Mouse (Mus musculus) neural tube, embryonic 11.5 days (tissue): ENCODE data around the gene Psmc3. TPM values are rescaled to one million over a fixed set of nuclear protein-coding genes. Genes with fewer than 3 reads are reported as not detected.
"Not testable (repeated sequence)": the region's sequence is repeated elsewhere in the genome, so short reads cannot be mapped to it uniquely, and the experiment has no call there.

Experiments used
- ATAC-seq: fragments of 200-750 bp; cut with Nextera tagmentation; 2 replicates; pipeline ENCODE4 v1.8.0; 2017; ENCODE audit warnings: moderate number of reproducible peaks, mild to moderate bottlenecking, moderate TSS enrichment, moderate library complexity; ENCODE audit not compliant: insufficient read depth, low FRiP score, low TSS enrichment
- DNase-seq: peaks from one replicate; pipeline ENCODE4 v3.0.0-alpha.2; 2015; ENCODE audit warnings: low spot score
- H3K27ac ChIP-seq: fragments of 300-500 bp; sonication (generic); 2 replicates; pipeline ENCODE4 v1.5.1; 2014; ENCODE audit warnings: low read depth, mild to moderate bottlenecking, low read length
- H3K27me3 ChIP-seq: fragments of 300-500 bp; sonication (generic); 2 replicates; pipeline ENCODE4 v1.6.1; 2014; ENCODE audit warnings: mild to moderate bottlenecking, low read length, mixed read lengths; ENCODE audit not compliant: control insufficient read depth, insufficient read depth
- H3K36me3 ChIP-seq: fragments of 300-500 bp; sonication (generic); 2 replicates; pipeline ENCODE4 v1.6.1; 2014; ENCODE audit warnings: mild to moderate bottlenecking, low read length, moderate library complexity, mixed read lengths; ENCODE audit not compliant: control insufficient read depth, insufficient read depth
- H3K4me1 ChIP-seq: fragments of 300-500 bp; sonication (generic); 2 replicates; pipeline ENCODE4 v1.6.1; 2014; ENCODE audit warnings: low read length, mixed read lengths; ENCODE audit not compliant: control insufficient read depth, insufficient read depth
- H3K4me2 ChIP-seq: fragments of 300-500 bp; sonication (generic); 2 replicates; pipeline ENCODE4 v1.6.1; 2014; ENCODE audit warnings: low read depth, mild to moderate bottlenecking, moderate library complexity
- H3K4me3 ChIP-seq: fragments of 300-500 bp; sonication (generic); 2 replicates; pipeline ENCODE4 v1.5.1; 2014; ENCODE audit warnings: low read depth, low read length
- H3K9ac ChIP-seq: fragments of 300-500 bp; sonication (generic); 2 replicates; pipeline ENCODE4 v1.6.1; 2014; ENCODE audit warnings: mild to moderate bottlenecking, low read length
- H3K9me3 ChIP-seq: fragments of 300-500 bp; sonication (generic); 2 replicates; pipeline ENCODE4 v1.6.1; 2016; ENCODE audit warnings: low read length; ENCODE audit not compliant: control insufficient read depth
- WGBS: fragments of 180-500 bp; shearing (Covaris S2); extraction: QIAGEN DNeasy Blood & Tissue Kit; methylation state at CpG from one replicate; pipeline ENCODE4 v1.1.7; 2014; 5-methylcytosine and 5-hydroxymethylcytosine counted together
- polyA plus RNA-seq: library from polyadenylated mRNA; unstranded; fragments of >200 nt; fragmentation: Nextera tagmentation; extraction: Ambion mirVana; gene quantifications from 2 replicates; pipeline ENCODE4 v1.2.1, GENCODE M21; 2014

Psmc3 gene
- polyA plus RNA-seq, 1 experiment from 2014 or later: 387 TPM

DNA sequence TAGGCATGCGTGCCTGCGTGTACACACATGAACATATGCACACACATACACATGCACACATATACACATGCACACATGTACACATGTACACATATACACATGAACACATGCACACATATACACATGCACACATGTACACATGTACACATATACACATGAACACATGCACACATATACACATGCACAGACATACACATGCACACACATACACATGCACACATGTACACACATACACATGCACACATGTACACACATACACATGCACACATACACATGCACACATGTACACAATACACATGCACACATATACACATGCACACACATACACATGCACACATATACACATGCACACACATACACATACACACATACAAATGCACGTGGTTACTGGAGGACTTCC is 58.0 kb downstream of the Psmc3 start:
- H3K9ac ChIP-seq, H3K27ac ChIP-seq, H3K4me1 ChIP-seq, H3K9me3 ChIP-seq, H3K36me3 ChIP-seq, ATAC-seq, H3K4me2 ChIP-seq, DNase-seq, H3K27me3 ChIP-seq, H3K4me3 ChIP-seq: not testable (repeated sequence)
- WGBS: 94% methylated on average over 3 of the region's 3 CpGs

DNA sequence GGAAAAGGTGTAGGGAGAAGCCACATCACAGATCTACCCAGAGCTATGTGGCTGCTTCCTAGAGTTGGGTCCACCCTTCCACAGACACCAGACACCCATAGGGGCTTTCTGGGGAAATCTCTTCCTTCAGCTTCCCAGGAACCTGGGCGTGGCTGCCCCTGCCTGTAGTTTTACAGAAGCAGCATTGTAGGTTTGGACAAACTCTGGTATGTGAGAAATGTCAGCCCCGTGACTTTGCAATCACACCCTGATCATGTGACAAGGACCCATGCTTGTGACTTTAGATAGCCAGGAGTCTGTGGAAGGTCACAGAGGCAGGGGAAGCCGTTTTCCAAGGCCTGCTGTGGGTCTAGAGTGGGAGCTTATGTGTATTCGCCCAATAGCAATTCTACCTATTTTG is 58.7 kb downstream of the Psmc3 start:
- no peak overlapping the region for H3K27ac ChIP-seq
- H3K4me1 ChIP-seq: no peaks in the 10 kb centered on the region
- 53% methylated on average over 4 of the region's 4 CpGs for WGBS
- DNase-seq: no peak
- H3K36me3 ChIP-seq: no peaks in the 10 kb centered on the region
- H3K4me2 ChIP-seq: no peak overlapping the region
- H3K9ac ChIP-seq: no peak overlapping the region
- H3K4me3 ChIP-seq: no peak overlapping the region
- H3K27me3 ChIP-seq: no peaks in the 10 kb centered on the region
- H3K9me3 ChIP-seq: no peaks in the 10 kb centered on the region
- ATAC-seq: no peak

DNA sequence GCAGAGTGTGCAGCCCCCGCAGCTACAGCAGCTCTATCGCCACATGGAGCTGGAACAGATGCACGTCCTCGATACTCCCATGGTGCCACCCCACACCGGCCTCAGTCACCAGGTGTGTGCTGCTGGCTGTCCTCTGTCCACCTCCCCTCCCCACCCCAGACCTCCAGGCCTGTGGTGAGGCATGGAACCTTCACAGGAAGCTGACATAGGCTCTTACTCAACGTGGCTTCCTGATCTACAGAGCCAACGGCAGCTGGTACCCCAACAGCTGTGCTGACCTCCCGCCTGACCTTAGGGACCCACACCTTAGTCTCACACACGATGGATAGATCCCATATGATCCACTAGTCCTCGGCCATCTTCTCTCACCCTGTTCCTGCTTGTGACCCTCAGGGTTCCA is 59.5 kb downstream of the Psmc3 start:
- DNase-seq (no peak), ATAC-seq (no peak)
- Histone ChIP-seq H3K9me3 (no peaks in the 10 kb centered on the region), H3K4me2 (no peak overlapping the region), H3K4me3 (no peak overlapping the region), H3K27me3 (no peaks in the 10 kb centered on the region), H3K27ac (no peak overlapping the region), H3K36me3 (no peaks in the 10 kb centered on the region), H3K9ac (no peak overlapping the region), H3K4me1 (no peaks in the 10 kb centered on the region)
- WGBS: 81% methylated on average over 10 of the region's 10 CpGs

DNA sequence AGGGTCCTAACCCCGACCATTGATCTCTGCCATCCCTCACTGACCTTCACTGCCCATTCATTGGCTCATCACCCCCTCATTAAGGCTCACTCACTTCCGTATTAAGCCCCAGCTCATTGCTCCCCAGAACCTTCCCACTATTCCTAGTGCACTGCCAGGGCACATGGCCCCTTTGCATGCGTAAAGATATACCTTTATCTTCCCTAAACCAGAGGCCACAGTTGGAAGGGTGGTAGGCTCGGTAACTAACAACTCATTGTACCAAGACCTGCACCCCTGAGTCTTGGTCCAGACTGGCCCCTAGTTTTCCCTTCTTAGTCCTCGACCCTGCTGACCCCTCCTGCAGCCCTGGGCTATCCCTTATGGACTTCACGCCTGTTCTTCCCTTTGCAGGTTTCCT is 60.0 kb downstream of the Psmc3 start:
- Histone ChIP-seq H3K27ac (no peak overlapping the region), H3K4me2 (no peak overlapping the region), H3K4me3 (no peak overlapping the region), H3K9ac (no peak overlapping the region), H3K27me3 (no peaks in the 10 kb centered on the region), H3K9me3 (no peaks in the 10 kb centered on the region), H3K4me1 (no peaks in the 10 kb centered on the region), H3K36me3 (no peaks in the 10 kb centered on the region)
- DNase-seq (no peak), ATAC-seq (no peak)
- WGBS: 77% methylated on average over 6 of the region's 6 CpGs

DNA sequence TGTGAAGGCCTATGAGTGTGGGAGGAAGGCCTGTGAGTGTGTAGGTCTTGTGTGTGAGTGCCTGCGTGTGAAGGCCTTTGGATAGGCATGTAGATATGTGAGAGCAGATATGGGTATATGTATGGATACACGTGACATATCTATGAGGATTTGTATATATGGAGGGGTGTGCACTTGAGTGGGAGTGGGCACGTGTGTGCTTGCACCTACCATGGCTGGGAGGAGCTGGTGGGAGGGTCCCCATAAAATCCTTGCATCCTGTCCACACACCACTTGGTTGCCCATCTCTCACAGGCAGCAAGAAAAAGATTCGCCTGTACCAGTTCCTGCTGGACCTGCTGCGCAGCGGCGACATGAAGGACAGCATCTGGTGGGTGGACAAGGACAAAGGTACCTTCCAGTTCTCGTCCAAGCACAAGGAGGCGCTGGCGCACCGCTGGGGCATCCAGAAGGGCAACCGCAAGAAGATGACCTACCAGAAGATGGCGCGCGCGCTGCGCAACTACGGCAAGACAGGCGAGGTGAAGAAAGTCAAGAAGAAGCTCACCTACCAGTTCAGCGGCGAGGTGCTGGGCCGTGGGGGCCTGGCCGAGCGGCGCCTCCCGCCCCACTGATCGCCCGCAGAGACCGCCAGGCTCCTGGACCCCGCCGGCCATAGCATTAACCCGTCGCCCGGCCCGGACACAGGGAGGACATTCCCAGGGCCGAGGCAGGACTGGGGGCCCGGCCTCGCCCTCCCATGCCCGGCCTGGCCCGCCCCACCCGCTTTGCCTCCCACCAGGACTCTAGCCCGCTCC is 61.2 kb downstream of the Psmc3 start:
- Histone ChIP-seq H3K36me3 (no peaks in the 10 kb centered on the region), H3K4me1 (no peaks in the 10 kb centered on the region), H3K4me2 (peak overlapping the region; percentile 84), H3K9ac (peak overlapping the region; percentile 71), H3K9me3 (no peaks in the 10 kb centered on the region), H3K27ac (no peak overlapping the region), H3K4me3 (peak overlapping the region; percentile 37), H3K27me3 (no peaks in the 10 kb centered on the region)
- peak; percentile 96 for DNase-seq
- 8% methylated on average over 35 of the region's 42 CpGs for WGBS
- peak; percentile 83 for ATAC-seq

DNA sequence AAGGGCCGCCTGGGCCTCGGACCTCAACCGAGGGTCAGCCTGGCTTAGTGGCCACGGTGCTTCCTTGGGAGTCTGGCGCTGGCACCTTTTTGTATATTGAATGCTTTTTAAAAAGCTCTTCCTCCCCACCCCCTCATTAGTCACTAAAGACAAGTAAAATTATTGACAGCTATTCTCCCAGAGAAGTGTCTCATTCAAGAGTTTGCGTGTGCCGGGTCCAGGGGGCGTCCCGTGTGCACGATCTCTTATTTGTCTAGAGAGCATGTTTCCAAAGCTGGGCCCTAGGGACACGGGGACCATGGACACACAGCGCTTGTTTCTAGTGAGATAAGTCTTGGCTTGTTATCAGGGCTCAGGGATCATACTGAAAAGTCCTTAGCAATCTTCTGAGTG is 61.8 kb downstream of the Psmc3 start:
- peak overlapping the region; percentile 37 for H3K4me3 ChIP-seq
- H3K9ac ChIP-seq: peak overlapping the region; percentile 71
- DNase-seq (no peak), ATAC-seq (no peak)
- WGBS: 39% methylated on average over 12 of the region's 12 CpGs
- no peaks in the 10 kb centered on the region for H3K9me3 ChIP-seq
- no peak overlapping the region for H3K27ac ChIP-seq
- H3K4me2 ChIP-seq: peak overlapping the region; percentile 84
- no peaks in the 10 kb centered on the region for H3K27me3 ChIP-seq
- no peaks in the 10 kb centered on the region for H3K36me3 ChIP-seq
- H3K4me1 ChIP-seq: no peaks in the 10 kb centered on the region

Other genes starting within 250 kb of the Psmc3 start
- gene Mtch2, start 206.9 kb upstream of the Psmc3 start, polyA plus RNA-seq: 288 and 291 TPM in 2 replicates
- gene C1qtnf4, start 168.1 kb upstream of the Psmc3 start, polyA plus RNA-seq: 20.6 and 22.5 TPM in 2 replicates
- 48.2 and 49.5 TPM in 2 replicates for gene Kbtbd4, start 149.3 kb upstream of the Psmc3 start, polyA plus RNA-seq
- 187 and 191 TPM in 2 replicates for gene Ndufs3, start 149.2 kb upstream of the Psmc3 start, polyA plus RNA-seq
- gene Celf1, start 113.6 kb upstream of the Psmc3 start, polyA plus RNA-seq: 98.7 and 109 TPM in 2 replicates
- 3.7 and 5.5 TPM in 2 replicates for gene Rapsn, start 18.4 kb upstream of the Psmc3 start, polyA plus RNA-seq
- 21.9 and 27.6 TPM in 2 replicates for gene Slc39a13, start 16.4 kb downstream of the Psmc3 start, polyA plus RNA-seq
- 2.8 and 4.2 TPM in 2 replicates for gene Spi1, start 28.4 kb downstream of the Psmc3 start, polyA plus RNA-seq
- gene Mybpc3, start 64.1 kb downstream of the Psmc3 start, polyA plus RNA-seq: 0.11 and 0.49 TPM in 2 replicates
- 21.4 and 24.8 TPM in 2 replicates for gene Madd, start 129.8 kb downstream of the Psmc3 start, polyA plus RNA-seq
- 1.1 and 1.3 TPM in 2 replicates for gene Nr1h3, start 148.8 kb downstream of the Psmc3 start, polyA plus RNA-seq
- gene Acp2, start 148.9 kb downstream of the Psmc3 start, polyA plus RNA-seq: 37.5 and 38.3 TPM in 2 replicates
- 5.8 and 6.8 TPM in 2 replicates for gene Ddb2, start 183.0 kb downstream of the Psmc3 start, polyA plus RNA-seq
- gene Pacsin3, start 201.9 kb downstream of the Psmc3 start, polyA plus RNA-seq: 21.2 and 24.0 TPM in 2 replicates
- 86.5 and 94.6 TPM in 2 replicates for gene Arfgap2, start 211.0 kb downstream of the Psmc3 start, polyA plus RNA-seq